Mouse (Mus musculus): Measurements from ENCODE around the gene Nr1h3. TPM values are rescaled to one million over a fixed set of nuclear protein-coding genes. Genes with fewer than 3 reads are reported as not detected.

The Nr1h3 gene
- polyA plus RNA-seq, 1 experiment from 2014 or later = 1.4 TPM

DNA sequence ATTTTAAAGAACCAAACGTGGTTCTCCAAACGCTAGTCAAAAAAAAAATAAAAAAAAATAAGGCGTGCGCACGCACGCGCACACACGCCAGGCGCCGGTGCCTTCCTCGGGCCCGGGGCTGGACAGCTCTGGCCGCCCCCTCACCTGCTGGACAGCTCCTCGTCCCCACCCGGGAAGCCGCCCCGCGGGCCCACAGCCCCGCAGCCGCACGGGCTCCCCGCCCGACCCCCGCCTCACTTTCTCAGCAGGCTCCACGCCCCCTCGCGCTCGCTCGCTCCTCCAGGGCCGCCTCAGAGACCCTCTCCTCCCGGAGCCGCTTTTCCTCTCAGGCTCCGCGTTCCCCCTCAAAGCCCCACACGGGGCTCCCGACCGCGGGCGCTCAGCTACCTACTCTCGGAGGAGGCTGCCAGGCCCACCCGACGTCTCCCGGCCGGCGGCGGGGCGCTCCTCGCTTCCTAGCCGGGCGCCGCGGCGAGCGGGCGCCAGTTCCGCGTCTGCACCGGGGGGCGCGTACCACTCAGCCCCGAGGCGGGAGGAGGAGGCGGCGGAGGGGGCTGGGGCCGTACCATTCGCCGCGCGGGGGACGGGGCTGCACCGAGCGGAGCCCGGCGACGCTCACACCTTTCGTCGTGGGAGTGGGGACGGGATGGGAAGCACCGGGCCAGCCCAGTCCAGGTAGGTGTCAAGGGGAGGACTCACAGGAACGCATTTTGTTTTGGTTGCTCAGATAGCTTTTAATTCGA is 20.1 kb downstream of the Nr1h3 start:
- Histone ChIP-seq H3K4me2 (peak overlapping the region; percentile 85), H3K9me3 (no peaks in the 10 kb centered on the region), H3K27me3 (no peaks in the 10 kb centered on the region), H3K4me1 (peaks cover 30% of the 10 kb centered on the region), H3K4me3 (replicated peaks) (peak overlapping the region; percentile 83), H3K27ac (peak overlapping the region; percentile 89), H3K9ac (peak overlapping the region; percentile 67), H3K36me3 (replicated peaks) (peaks cover 8% of the 10 kb centered on the region; the same call in 1 of the 2 replicates)
- under 1% methylated on average over 67 of the region's 81 CpGs for WGBS
- peak; percentile 97 for ATAC-seq (ENCODE audit: low FRiP score)

DNA sequence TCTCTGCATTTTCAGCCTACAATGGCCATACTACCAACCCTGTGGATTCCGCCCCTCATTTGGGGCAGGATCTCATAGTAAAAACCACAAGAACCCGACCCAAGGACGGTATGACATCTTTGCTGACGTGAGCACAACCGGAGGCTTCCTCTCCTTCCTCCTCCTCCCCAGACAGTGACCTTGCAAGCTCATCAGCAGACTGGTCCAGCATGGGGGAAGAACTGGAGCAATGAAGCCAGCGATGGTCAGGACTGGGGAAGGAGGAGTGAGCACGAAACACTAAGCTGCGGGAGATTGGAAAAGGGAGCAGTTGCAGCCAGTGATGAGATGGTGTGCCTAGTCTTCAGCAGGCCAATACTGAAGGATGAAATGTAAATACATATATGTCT is 20.6 kb downstream of the Nr1h3 start:
- H3K4me2 ChIP-seq = peak overlapping the region; percentile 85
- H3K4me3 ChIP-seq (replicated peaks) = peak overlapping the region; percentile 83
- peaks cover 30% of the 10 kb centered on the region for H3K4me1 ChIP-seq
- H3K36me3 ChIP-seq (replicated peaks) = peaks cover 9% of the 10 kb centered on the region
- 9% methylated on average over 8 of the region's 8 CpGs for WGBS
- peak overlapping the region; percentile 67 for H3K9ac ChIP-seq
- no peaks in the 10 kb centered on the region for H3K9me3 ChIP-seq
- no peaks in the 10 kb centered on the region for H3K27me3 ChIP-seq
- no peak for ATAC-seq (ENCODE audit: low FRiP score)
- peak overlapping the region; percentile 89; the same call in 1 of the 2 replicates for H3K27ac ChIP-seq

DNA sequence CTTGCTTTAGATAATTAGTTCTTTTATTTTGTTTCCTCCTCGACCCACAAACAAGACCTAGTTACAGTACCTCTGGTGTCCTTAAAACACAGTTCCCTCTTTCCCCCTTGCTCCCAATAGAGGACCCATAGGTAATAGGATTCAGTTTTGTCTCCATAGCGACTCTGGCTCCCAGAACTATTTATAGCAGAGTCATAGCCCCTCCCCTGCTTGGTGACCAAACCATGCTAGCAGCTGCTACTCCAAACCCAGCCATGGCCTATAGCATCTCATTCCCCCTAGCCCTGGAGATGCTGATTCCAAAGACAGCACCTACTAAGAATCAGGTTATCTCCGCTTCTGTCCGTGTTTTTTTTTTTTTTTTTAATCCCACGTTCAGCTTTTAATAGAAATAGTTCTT is 21.9 kb downstream of the Nr1h3 start:
- ATAC-seq (ENCODE audit: low FRiP score) = no peak
- H3K27ac ChIP-seq = no peak overlapping the region
- no peaks in the 10 kb centered on the region for H3K9me3 ChIP-seq
- H3K9ac ChIP-seq = no peak overlapping the region
- WGBS = 68% methylated on average over 5 of the region's 5 CpGs
- no peaks in the 10 kb centered on the region for H3K27me3 ChIP-seq
- H3K4me3 ChIP-seq (replicated peaks) = no peak overlapping the region
- H3K36me3 ChIP-seq (replicated peaks) = peaks cover 20% of the 10 kb centered on the region
- no peak overlapping the region; the same call in 1 of the 2 replicates for H3K4me2 ChIP-seq
- peaks cover 30% of the 10 kb centered on the region for H3K4me1 ChIP-seq

DNA sequence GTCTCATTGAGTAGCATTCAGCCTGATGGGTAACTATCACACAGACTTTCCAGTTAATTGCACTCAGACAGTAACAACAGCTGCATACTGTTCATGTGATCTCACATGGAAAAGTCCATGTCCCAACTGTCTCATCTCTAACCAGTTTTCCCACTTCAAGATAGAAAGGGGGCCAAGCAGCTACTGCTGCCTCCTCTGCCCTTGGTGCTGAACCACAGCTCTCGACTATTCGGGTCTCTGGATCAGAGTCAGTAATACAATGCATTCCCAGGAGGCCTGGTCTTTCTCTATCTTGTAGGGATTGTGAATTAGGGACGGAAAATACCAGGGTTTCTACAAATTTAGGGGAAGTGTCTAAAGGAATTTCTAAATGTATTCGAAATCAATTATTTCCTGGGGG is 22.8 kb downstream of the Nr1h3 start:
- H3K9me3 ChIP-seq = no peaks in the 10 kb centered on the region
- 43% methylated on average over 4 of the region's 4 CpGs for WGBS
- H3K27me3 ChIP-seq = no peaks in the 10 kb centered on the region
- H3K9ac ChIP-seq = no peak overlapping the region
- H3K36me3 ChIP-seq (replicated peaks) = peaks cover 27% of the 10 kb centered on the region
- no peak overlapping the region for H3K4me2 ChIP-seq
- H3K4me1 ChIP-seq = peaks cover 30% of the 10 kb centered on the region
- H3K4me3 ChIP-seq (replicated peaks) = no peak overlapping the region
- H3K27ac ChIP-seq = 0 out of 2 replicates have a peak overlapping the region, but pooled peaks have one; percentile 25
- no peak for ATAC-seq (ENCODE audit: low FRiP score)

DNA sequence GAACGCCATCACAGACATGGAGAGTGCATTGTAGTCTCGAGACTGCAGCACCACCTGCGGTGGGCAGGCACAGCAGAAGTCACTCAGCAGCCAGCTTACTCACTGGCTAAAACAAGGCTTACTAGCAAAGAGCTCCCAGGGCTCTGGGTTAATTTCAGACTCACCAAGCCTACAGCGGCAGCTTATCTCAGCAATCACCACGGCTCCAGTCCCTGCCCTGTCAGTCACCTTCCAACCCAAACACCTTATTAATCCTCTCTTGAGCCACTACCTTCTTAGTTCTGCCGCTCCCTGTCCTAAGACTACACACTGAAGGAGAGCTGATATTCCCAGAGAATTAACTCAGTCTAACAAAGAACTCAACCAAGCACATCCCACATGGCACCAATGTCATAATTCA is 26.4 kb downstream of the Nr1h3 start:
- H3K4me1 ChIP-seq = peaks cover 16% of the 10 kb centered on the region
- 78% methylated on average over 6 of the region's 6 CpGs for WGBS
- no peak overlapping the region for H3K27ac ChIP-seq
- H3K4me2 ChIP-seq = no peak overlapping the region
- H3K9ac ChIP-seq = no peak overlapping the region
- no peak overlapping the region for H3K4me3 ChIP-seq (replicated peaks)
- peaks cover 62% of the 10 kb centered on the region for H3K36me3 ChIP-seq (replicated peaks)
- H3K9me3 ChIP-seq = no peaks in the 10 kb centered on the region
- ATAC-seq (ENCODE audit: low FRiP score) = no peak
- no peaks in the 10 kb centered on the region for H3K27me3 ChIP-seq

DNA sequence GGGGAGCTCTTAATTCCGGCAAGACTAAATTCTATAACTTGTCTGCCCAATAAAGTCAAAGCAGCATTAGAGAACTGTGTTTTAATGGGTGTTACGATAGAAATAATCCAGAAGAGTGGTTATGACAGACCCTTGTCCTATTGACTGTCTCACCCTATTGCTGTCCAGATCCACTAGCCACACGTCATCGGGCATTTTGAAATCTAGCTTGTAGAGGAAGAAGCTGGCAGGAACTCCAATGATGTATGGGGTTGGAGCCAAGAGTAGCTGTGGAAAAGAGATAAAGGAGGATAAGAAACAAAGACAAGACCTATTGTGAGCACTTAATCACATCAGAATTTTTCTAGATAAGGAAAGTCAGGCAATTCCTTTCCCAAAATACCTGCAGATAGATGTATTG is 27.1 kb downstream of the Nr1h3 start:
- peaks cover 9% of the 10 kb centered on the region for H3K4me1 ChIP-seq
- no peak overlapping the region for H3K27ac ChIP-seq
- H3K36me3 ChIP-seq (replicated peaks) = peaks cover 64% of the 10 kb centered on the region
- H3K9ac ChIP-seq = no peak overlapping the region; the same call in 1 of the 2 replicates
- H3K4me2 ChIP-seq = no peak overlapping the region
- H3K27me3 ChIP-seq = no peaks in the 10 kb centered on the region
- no peaks in the 10 kb centered on the region for H3K9me3 ChIP-seq
- no peak for ATAC-seq (ENCODE audit: low FRiP score)
- 91% methylated on average over 4 of the region's 4 CpGs for WGBS
- H3K4me3 ChIP-seq (replicated peaks) = no peak overlapping the region

DNA sequence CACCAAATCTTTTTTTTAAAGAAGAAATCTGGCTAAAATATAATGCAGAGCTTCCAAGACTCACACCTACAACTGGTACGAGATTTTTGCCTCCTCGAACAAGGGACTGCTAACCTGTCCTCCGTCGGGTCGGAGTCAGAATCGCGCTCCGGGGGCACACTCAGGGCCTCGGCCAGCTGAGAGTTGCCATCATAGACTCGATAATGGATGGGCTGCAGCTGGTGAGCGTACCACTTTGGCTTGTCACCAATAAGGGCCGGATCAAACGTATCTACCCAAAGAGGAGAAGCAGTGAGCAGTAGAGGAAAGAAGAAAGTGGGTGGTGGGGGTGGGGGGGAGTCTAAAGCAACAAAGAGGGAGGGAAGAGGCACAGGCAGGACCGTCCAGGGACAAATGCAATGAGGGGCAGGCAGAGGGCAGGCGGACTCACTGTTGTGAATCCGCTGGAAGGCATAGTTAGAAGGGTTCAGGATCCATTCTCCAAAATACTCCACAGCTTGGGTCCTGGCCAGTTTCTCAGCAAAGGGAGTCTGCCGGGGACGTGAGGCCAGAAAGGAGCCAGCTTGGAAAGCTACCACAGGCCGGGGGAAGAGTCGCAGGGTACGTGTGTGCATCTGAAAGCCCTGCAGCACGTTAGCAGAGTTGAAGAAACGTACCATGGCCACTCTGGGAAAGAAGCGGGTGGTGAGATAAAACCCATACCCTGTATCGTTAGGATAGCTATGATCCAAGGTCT is 32.9 kb downstream of the Nr1h3 start:
- Histone ChIP-seq H3K4me2 (no peak overlapping the region), H3K4me3 (replicated peaks) (no peak overlapping the region), H3K36me3 (replicated peaks) (peaks cover 84% of the 10 kb centered on the region), H3K9me3 (no peaks in the 10 kb centered on the region), H3K9ac (no peak overlapping the region), H3K27ac (no peak overlapping the region), H3K27me3 (no peaks in the 10 kb centered on the region), H3K4me1 (no peaks in the 10 kb centered on the region)
- 91% methylated on average over 25 of the region's 25 CpGs for whole genome bisulfite sequencing
- no peak for ATAC-seq (ENCODE audit: low FRiP score)

DNA sequence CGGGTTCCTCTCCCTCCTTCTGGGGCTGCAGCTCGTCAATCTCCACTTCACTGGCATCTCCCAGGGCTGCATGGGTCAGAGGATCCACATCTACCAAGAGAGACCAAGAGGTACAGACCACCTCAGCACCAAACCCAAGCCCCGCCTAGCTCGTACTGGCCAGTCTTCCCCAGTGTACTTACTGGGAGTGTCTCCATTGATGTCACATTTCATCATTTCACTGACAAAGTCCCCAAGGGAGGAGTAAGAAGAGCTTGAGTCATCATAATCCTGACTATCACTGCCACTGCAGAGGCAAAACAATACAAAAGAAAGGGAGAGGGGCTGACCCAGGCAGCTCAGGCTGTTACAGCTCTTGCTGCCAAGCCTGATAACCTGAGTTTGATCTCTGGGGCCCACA is 35.0 kb downstream of the Nr1h3 start:
- Histone ChIP-seq H3K4me2 (no peak overlapping the region), H3K4me1 (no peaks in the 10 kb centered on the region), H3K9me3 (no peaks in the 10 kb centered on the region), H3K27me3 (no peaks in the 10 kb centered on the region), H3K9ac (no peak overlapping the region), H3K27ac (no peak overlapping the region), H3K4me3 (replicated peaks) (no peak overlapping the region), H3K36me3 (replicated peaks) (peaks cover 83% of the 10 kb centered on the region)
- ATAC-seq (ENCODE audit: low FRiP score) = no peak
- 89% methylated on average over 4 of the region's 4 CpGs for WGBS

DNA sequence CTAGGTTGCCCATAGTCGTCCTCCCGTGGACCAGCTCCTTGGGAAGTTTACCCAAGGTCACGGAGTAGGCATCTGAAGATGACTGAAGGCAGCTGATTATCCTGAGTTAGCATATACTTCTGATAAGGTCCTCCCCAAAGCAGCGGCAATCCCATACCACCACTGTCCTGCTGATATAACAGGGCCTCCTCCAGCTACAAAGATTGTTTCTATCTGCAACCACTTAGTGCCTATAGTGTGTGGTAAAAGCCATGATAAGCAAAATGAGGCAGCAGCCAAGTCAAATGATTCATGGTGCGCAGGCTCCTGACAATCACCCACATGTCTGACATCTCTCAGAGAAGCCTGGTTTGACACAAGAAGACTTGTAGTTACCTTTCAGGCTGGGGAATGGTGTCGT is 37.6 kb downstream of the Nr1h3 start:
- H3K27me3 ChIP-seq = no peaks in the 10 kb centered on the region
- no peak overlapping the region for H3K27ac ChIP-seq
- H3K4me2 ChIP-seq = no peak overlapping the region
- no peak overlapping the region for H3K9ac ChIP-seq
- peaks cover 90% of the 10 kb centered on the region for H3K36me3 ChIP-seq (replicated peaks)
- no peaks in the 10 kb centered on the region for H3K9me3 ChIP-seq
- 87% methylated on average over 6 of the region's 6 CpGs for WGBS
- no peaks in the 10 kb centered on the region for H3K4me1 ChIP-seq
- ATAC-seq (ENCODE audit: low FRiP score) = no peak
- no peak overlapping the region for H3K4me3 ChIP-seq (replicated peaks)

DNA sequence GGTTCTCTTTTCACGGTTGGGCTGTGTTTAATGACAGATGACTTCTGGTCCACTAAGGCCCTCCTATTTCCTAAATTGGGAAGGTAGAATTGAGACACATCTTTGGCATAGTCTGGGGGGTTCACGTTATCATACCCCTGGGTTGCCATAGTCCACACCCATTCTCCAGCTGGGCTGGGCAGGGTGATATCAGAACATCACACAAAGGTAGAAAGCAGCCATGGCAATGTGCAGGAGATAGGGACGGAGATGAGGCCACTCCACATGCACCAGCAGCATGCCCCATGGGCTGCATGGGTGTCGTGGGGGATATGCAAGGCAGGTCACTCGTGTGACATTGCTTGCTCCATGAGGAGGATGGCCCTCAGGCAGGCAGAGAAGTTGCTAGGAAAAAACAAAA is 39.1 kb downstream of the Nr1h3 start:
- H3K4me1 ChIP-seq = no peaks in the 10 kb centered on the region
- H3K4me2 ChIP-seq = no peak overlapping the region
- H3K36me3 ChIP-seq (replicated peaks) = peaks cover 88% of the 10 kb centered on the region
- 96% methylated on average over 5 of the region's 5 CpGs for WGBS
- no peak overlapping the region for H3K4me3 ChIP-seq (replicated peaks)
- no peak overlapping the region for H3K27ac ChIP-seq
- H3K27me3 ChIP-seq = no peaks in the 10 kb centered on the region
- H3K9ac ChIP-seq = no peak overlapping the region
- ATAC-seq (ENCODE audit: low FRiP score) = no peak
- no peaks in the 10 kb centered on the region for H3K9me3 ChIP-seq

DNA sequence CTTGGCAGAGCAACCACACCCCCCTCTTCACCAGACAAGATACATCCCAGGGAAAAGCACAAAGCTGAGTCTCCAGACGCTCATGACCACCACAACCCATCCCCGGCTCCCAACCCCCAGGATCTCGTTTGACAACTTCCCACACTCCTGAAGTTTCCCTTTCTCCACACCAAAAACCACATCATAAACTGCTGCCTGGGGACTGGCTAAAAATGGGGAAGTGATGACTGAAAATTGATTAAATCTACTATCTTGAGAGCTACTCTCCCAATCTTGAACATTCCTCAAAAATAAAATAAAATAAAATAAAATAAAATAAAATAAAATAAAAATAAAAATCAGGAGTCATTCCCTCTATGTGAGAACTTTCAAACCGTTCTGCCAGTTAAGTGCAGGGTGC is 39.7 kb downstream of the Nr1h3 start:
- H3K36me3 ChIP-seq (replicated peaks) = peaks cover 88% of the 10 kb centered on the region

DNA sequence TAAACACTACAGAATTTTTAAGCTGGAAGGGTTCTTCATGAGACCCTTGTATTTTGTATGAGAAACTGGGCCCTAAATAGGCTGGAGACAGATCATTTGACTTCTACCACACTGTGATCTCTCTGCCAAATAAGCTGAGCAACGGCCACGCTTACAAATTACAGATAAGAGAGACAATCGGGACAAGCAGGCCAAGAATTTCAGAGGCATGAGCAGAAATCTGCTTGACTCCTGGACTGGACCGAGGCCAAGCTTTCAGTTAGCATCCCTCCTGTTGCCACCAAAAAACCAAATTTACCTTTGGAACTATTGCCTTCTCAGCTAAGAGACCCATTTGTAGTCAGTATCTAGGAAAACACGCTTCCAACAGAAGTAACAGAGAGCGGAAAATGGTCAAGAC is 42.0 kb downstream of the Nr1h3 start:
- H3K9ac ChIP-seq = no peak overlapping the region
- peaks cover 87% of the 10 kb centered on the region for H3K36me3 ChIP-seq (replicated peaks)
- H3K4me2 ChIP-seq = no peak overlapping the region
- H3K27me3 ChIP-seq = no peaks in the 10 kb centered on the region
- 95% methylated on average over 6 of the region's 6 CpGs for WGBS
- no peak overlapping the region for H3K4me3 ChIP-seq (replicated peaks)
- H3K4me1 ChIP-seq = no peaks in the 10 kb centered on the region
- no peaks in the 10 kb centered on the region for H3K9me3 ChIP-seq
- no peak overlapping the region for H3K27ac ChIP-seq
- no peak for ATAC-seq (ENCODE audit: low FRiP score)

More for the DNA sequence above, 39.7 kb downstream of the Nr1h3 start:
- Histone ChIP-seq H3K9ac (no peak overlapping the region), H3K4me2 (no peak overlapping the region), H3K4me3 (replicated peaks) (no peak overlapping the region), H3K4me1 (no peaks in the 10 kb centered on the region), H3K9me3 (no peaks in the 10 kb centered on the region), H3K27me3 (no peaks in the 10 kb centered on the region), H3K27ac (no peak overlapping the region)
- ATAC-seq (ENCODE audit: low FRiP score) = no peak
- WGBS = 86% methylated on average over 4 of the region's 4 CpGs

All from forebrain, embryonic 12.5 days (tissue).